Mouse (Mus musculus): Measurements from ENCODE around the gene Kbtbd4. TPM values are rescaled to one million over a fixed set of nuclear protein-coding genes. Genes with fewer than 3 reads are reported as not detected.

Kbtbd4 gene
- polyA plus RNA-seq, 1 experiment from 2014 or later, result 37.5 TPM

DNA sequence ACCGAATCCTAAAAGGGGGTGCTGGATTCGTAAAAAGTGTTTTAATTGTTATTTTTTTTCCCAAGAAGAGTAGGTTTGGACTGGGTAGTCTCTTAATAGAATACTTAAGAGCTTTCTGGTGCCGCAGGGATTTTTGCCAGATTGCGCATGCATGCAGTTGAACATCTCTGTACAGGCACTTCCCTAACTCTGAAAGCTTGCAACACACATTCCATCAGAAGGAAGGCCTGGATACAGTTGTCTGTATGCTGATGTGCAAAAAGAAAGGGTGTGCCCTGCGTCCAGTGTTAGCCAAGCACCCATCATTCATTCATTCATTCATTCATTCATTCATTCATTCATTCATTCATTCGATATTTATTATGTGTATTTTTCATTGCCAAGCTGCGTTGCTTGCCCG is 35.2 kb downstream of the Kbtbd4 start:
- H3K4me2 ChIP-seq (replicated peaks; ENCODE audit: low read depth, low read length), result peak overlapping the region; percentile 61
- peak overlapping the region; percentile 95; the same call in 1 of the 2 replicates for H3K27ac ChIP-seq (ENCODE audit: low read depth, low read length)
- 48% methylated on average over 8 of the region's 8 CpGs for WGBS
- no peaks in the 10 kb centered on the region for H3K9me3 ChIP-seq (ENCODE audit: control insufficient read depth, low read length)
- peaks cover 15% of the 10 kb centered on the region for H3K4me1 ChIP-seq (ENCODE audit: control insufficient read depth, insufficient read depth, low read length)
- H3K27me3 ChIP-seq (ENCODE audit: control insufficient read depth, insufficient read depth, low read length), result no peaks in the 10 kb centered on the region
- H3K4me3 ChIP-seq (ENCODE audit: low read length), result peak overlapping the region; percentile 92
- peak; percentile 56 for ATAC-seq (ENCODE audit: low FRiP score, low TSS enrichment)
- H3K9ac ChIP-seq (ENCODE audit: low read depth, low read length), result peak overlapping the region; percentile 93
- no peaks in the 10 kb centered on the region for H3K36me3 ChIP-seq (ENCODE audit: control insufficient read depth, insufficient read depth, low read length)

DNA sequence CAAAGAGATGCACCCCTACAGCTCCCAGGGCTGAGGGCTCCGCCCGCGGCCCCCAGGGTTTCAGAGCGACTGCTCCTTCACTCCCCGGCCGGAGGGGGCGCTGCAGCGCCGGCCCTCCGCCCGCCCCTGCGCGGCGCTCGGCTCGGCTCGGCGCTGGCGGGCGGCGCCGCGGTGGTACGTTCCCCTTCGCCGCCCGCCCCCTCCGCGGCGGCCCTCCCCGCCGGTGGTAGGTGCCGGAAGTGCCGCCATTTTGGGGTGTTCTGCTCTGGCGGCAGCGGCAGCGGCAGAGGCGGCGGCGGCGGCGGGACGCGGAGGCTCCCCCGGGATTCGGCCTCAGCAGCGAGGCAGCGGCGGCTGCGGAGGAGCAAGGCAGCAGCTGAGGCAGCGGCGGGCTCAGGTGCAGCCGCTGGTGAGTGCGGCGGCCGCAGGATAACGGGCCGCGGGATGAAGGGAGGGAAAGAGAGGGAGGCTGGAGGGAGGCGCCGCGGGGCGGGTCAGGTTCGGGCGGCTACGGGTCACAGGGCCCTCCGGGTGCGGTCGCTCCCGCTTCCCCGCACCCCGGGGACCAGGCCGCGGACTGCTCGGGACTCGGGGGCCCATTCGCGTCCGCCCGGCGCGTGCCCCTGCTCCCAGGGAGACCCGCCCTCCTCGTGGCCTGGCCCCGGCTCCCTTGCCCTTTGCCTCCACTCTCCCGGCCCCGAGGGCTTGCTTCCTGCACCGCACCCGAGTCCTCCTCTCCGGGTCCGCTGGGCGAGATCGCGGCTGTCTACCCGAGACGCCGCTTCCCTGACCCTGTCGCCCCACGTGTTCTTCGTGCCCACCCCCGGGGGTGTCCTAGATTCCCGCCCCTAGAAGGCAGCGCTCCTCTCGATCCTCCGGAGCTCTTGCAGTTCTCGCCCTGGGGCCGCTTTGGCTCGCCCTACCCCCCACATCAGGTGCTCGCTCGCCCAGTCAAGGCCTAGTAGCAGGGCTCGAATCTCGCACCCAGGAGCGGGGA is 36.0 kb downstream of the Kbtbd4 start, which contains the start of gene Celf1:
Celf1 (plus strand) TSS at position 150 of the 997 bp plus-strand sequence.
- peak within 1 kb of the TSS; percentile 93 for H3K9ac ChIP-seq (ENCODE audit: low read depth, low read length)
- no peaks in the 10 kb centered on the region for H3K27me3 ChIP-seq (ENCODE audit: control insufficient read depth, insufficient read depth, low read length)
- under 1% methylated on average over 81 of the region's 113 CpGs for WGBS
- H3K4me1 ChIP-seq (ENCODE audit: control insufficient read depth, insufficient read depth, low read length), result peaks cover 15% of the 10 kb centered on the region
- H3K4me3 ChIP-seq (ENCODE audit: low read length), result peak within 1 kb of the TSS; percentile 92
- peak within 1 kb of the TSS; percentile 61 for H3K4me2 ChIP-seq (replicated peaks; ENCODE audit: low read depth, low read length)
- H3K36me3 ChIP-seq (ENCODE audit: control insufficient read depth, insufficient read depth, low read length), result no peaks in the 10 kb centered on the region
- ATAC-seq (ENCODE audit: low FRiP score, low TSS enrichment), result peak; percentile 97
- peak within 1 kb of the TSS; percentile 95 for H3K27ac ChIP-seq (ENCODE audit: low read depth, low read length)
- H3K9me3 ChIP-seq (ENCODE audit: control insufficient read depth, low read length), result no peaks in the 10 kb centered on the region

DNA sequence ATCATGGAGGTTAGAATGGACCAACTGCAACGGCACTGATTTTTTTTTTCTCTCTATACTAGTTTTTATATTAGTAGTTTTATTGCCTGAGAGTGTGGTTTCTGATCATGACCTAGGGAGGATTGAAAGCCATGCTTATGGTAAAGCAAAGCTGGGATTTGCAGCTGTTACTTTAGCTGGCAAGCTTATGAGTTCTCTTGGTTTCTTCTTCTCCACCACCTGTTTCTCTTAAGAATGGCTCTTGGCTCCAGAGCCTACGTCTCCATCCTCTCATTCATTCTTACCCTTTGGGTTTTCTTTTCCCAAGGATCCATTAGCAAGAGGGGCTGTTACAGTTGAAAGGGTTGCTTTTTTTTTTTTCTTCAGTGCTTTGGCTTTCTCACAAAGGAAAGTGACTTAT is 37.2 kb downstream of the Kbtbd4 start:
- H3K27me3 ChIP-seq (ENCODE audit: control insufficient read depth, insufficient read depth, low read length), result no peaks in the 10 kb centered on the region
- peak overlapping the region; percentile 61 for H3K4me2 ChIP-seq (replicated peaks; ENCODE audit: low read depth, low read length)
- H3K36me3 ChIP-seq (ENCODE audit: control insufficient read depth, insufficient read depth, low read length), result no peaks in the 10 kb centered on the region
- H3K4me3 ChIP-seq (ENCODE audit: low read length), result peak overlapping the region; percentile 92
- peaks cover 15% of the 10 kb centered on the region for H3K4me1 ChIP-seq (ENCODE audit: control insufficient read depth, insufficient read depth, low read length)
- WGBS, result 45% methylated on average over 2 of the region's 2 CpGs
- no peak overlapping the region for H3K27ac ChIP-seq (ENCODE audit: low read depth, low read length)
- H3K9ac ChIP-seq (ENCODE audit: low read depth, low read length), result peak overlapping the region; percentile 93
- no peak for ATAC-seq (ENCODE audit: low FRiP score, low TSS enrichment)
- no peaks in the 10 kb centered on the region for H3K9me3 ChIP-seq (ENCODE audit: control insufficient read depth, low read length)

DNA sequence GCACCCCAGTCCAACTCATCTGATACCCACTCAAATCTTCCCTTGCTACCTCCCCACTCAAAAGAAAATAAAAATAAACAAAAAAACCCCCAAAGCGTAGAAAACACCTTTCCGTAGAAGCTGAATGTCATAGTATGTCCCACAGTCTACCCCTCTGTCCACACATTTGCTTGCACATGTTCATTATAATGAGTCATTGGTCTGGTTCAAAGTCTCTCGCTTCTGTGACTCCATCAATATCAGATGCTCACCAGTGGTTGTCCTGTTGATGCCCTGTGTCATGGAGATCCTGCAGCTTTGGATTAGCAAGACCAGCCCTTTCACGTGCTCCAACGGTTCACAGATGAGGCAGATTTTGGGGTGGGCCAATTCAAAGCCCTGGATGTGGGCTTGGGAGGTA is 45.6 kb downstream of the Kbtbd4 start:
- 83% methylated on average over 5 of the region's 5 CpGs for WGBS
- peaks cover 6% of the 10 kb centered on the region; the same call in 1 of the 2 replicates for H3K36me3 ChIP-seq (ENCODE audit: control insufficient read depth, insufficient read depth, low read length)
- 0 out of 2 replicates have a peak, but pooled peaks cover 7% of the 10 kb centered on the region for H3K4me1 ChIP-seq (ENCODE audit: control insufficient read depth, insufficient read depth, low read length)
- H3K9me3 ChIP-seq (ENCODE audit: control insufficient read depth, low read length), result no peaks in the 10 kb centered on the region
- H3K27me3 ChIP-seq (ENCODE audit: control insufficient read depth, insufficient read depth, low read length), result no peaks in the 10 kb centered on the region
- H3K27ac ChIP-seq (ENCODE audit: low read depth, low read length), result no peak overlapping the region
- no peak overlapping the region for H3K4me3 ChIP-seq (ENCODE audit: low read length)
- ATAC-seq (ENCODE audit: low FRiP score, low TSS enrichment), result peak; percentile 35; the same call in 1 of the 2 replicates
- H3K4me2 ChIP-seq (replicated peaks; ENCODE audit: low read depth, low read length), result no peak overlapping the region
- no peak overlapping the region for H3K9ac ChIP-seq (ENCODE audit: low read depth, low read length)

DNA sequence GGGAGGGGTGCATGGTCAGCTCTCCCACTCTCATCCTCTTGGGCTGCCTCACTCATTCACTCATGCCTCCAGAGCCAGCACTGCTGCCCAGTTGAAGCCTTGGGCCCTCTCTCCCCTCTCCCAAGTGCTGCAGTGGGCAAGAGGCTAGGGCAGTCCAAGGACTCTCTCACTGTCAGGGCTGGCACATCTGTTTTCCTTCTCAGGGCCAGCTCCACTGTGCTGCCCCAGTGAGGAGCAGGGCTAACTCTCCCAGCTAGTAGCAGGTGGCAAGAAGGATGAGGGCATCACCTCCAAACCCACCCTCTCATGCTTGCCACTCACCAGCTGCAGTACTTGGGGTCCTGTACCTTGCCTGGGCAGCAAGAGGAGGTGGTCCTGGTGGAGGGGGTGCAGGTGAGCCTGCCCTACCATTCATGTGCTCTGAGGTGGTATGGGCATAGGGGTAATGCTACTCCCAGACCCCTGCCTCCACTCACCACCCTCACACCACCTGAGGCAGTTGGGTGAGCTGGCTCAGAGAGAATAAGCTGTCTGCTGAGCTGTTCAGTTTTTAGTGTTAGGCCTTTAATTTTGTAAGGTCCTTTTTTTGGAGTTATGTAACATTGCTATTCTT is 46.1 kb downstream of the Kbtbd4 start:
- Histone ChIP-seq H3K27me3 (ENCODE audit: control insufficient read depth, insufficient read depth, low read length) (no peaks in the 10 kb centered on the region), H3K9ac (ENCODE audit: low read depth, low read length) (no peak overlapping the region), H3K36me3 (ENCODE audit: control insufficient read depth, insufficient read depth, low read length) (peaks cover 6% of the 10 kb centered on the region; the same call in 1 of the 2 replicates), H3K27ac (ENCODE audit: low read depth, low read length) (no peak overlapping the region), H3K4me2 (replicated peaks; ENCODE audit: low read depth, low read length) (no peak overlapping the region), H3K9me3 (ENCODE audit: control insufficient read depth, low read length) (no peaks in the 10 kb centered on the region), H3K4me3 (ENCODE audit: low read length) (no peak overlapping the region), H3K4me1 (ENCODE audit: control insufficient read depth, insufficient read depth, low read length) (0 out of 2 replicates have a peak, but pooled peaks cover 7% of the 10 kb centered on the region)
- peak; percentile 52; the same call in 1 of the 2 replicates for ATAC-seq (ENCODE audit: low FRiP score, low TSS enrichment)

DNA sequence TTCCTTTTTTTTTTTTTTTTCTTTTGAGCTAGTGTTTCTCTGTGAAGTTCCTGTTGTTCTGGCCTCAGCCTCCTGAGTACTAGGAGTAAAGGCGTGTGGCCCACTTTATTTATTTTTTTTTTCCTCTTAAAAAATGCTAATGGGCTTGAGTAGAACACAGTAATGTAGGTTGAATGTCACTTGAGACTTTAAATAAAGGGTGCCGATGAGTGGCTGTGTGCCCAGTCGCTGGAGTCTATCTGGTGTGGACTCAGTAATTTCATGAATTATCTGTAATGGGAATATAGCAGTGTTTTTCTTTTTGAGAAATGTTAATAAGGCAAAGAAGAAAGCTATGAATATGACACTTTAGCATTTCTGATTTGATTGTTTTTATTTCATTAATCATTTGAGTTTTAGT is 48.9 kb downstream of the Kbtbd4 start:
- Histone ChIP-seq H3K4me3 (ENCODE audit: low read length) (no peak overlapping the region), H3K4me1 (ENCODE audit: control insufficient read depth, insufficient read depth, low read length) (0 out of 2 replicates have a peak, but pooled peaks cover 7% of the 10 kb centered on the region), H3K27ac (ENCODE audit: low read depth, low read length) (no peak overlapping the region), H3K9me3 (ENCODE audit: control insufficient read depth, low read length) (no peaks in the 10 kb centered on the region), H3K36me3 (ENCODE audit: control insufficient read depth, insufficient read depth, low read length) (peaks cover 4% of the 10 kb centered on the region; the same call in 1 of the 2 replicates), H3K9ac (ENCODE audit: low read depth, low read length) (no peak overlapping the region), H3K27me3 (ENCODE audit: control insufficient read depth, insufficient read depth, low read length) (no peaks in the 10 kb centered on the region), H3K4me2 (replicated peaks; ENCODE audit: low read depth, low read length) (no peak overlapping the region)
- 18% methylated on average over 3 of the region's 3 CpGs for WGBS
- no peak for ATAC-seq (ENCODE audit: low FRiP score, low TSS enrichment)

DNA sequence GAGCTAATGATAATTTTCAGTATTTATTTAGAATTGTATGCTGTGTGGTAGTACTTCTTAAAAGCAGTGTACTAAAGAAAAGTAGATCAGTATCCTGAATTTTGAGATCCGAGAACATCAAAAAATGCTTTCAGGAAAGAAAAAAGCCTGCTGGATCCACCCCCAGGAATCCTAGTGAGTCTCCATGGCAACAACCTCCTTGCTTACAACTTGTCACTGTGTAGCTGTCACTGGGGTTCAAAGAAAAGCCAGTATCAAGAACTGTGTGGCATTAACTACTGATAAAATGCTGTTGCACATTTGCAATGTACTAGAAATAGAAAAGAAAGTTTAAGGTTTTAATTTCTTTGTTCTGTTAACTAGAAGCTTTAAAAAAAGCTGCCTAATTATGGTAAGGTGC is 51.5 kb downstream of the Kbtbd4 start:
- ATAC-seq (ENCODE audit: low FRiP score, low TSS enrichment), result no peak
- no peak overlapping the region for H3K4me2 ChIP-seq (replicated peaks; ENCODE audit: low read depth, low read length)
- no peaks in the 10 kb centered on the region for H3K9me3 ChIP-seq (ENCODE audit: control insufficient read depth, low read length)

DNA sequence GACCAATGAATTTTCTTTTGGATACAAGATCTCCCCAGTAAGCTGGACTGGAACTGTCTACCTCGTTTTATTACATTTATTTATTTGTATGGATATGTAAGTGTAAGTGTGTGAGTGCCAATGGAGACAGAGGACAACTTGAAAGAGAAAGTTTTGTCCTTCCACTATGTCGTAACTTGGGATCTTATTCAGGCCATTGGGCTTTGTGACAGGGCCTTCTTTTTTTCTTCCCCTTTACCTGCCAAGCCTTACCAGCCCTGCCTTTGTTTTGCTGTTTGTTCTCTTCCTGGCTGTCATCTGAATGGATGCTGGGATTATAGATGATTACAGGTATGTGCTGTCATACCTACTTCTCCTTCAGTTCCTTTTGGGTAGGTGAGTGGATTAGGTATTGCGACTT is 54.3 kb downstream of the Kbtbd4 start:
- no peaks in the 10 kb centered on the region for H3K27me3 ChIP-seq (ENCODE audit: control insufficient read depth, insufficient read depth, low read length)
- no peak overlapping the region for H3K27ac ChIP-seq (ENCODE audit: low read depth, low read length)
- H3K4me3 ChIP-seq (ENCODE audit: low read length), result no peak overlapping the region
- 89% methylated on average over 3 of the region's 3 CpGs for WGBS
- H3K9me3 ChIP-seq (ENCODE audit: control insufficient read depth, low read length), result no peaks in the 10 kb centered on the region
- H3K36me3 ChIP-seq (ENCODE audit: control insufficient read depth, insufficient read depth, low read length), result no peaks in the 10 kb centered on the region
- H3K9ac ChIP-seq (ENCODE audit: low read depth, low read length), result no peak overlapping the region
- no peak for ATAC-seq (ENCODE audit: low FRiP score, low TSS enrichment)
- no peaks in the 10 kb centered on the region for H3K4me1 ChIP-seq (ENCODE audit: control insufficient read depth, insufficient read depth, low read length)
- no peak overlapping the region for H3K4me2 ChIP-seq (replicated peaks; ENCODE audit: low read depth, low read length)

More for the DNA sequence above, 51.5 kb downstream of the Kbtbd4 start:
- Histone ChIP-seq H3K27ac (ENCODE audit: low read depth, low read length) (no peak overlapping the region), H3K4me1 (ENCODE audit: control insufficient read depth, insufficient read depth, low read length) (0 out of 2 replicates have a peak, but pooled peaks cover 2% of the 10 kb centered on the region), H3K36me3 (ENCODE audit: control insufficient read depth, insufficient read depth, low read length) (no peaks in the 10 kb centered on the region), H3K27me3 (ENCODE audit: control insufficient read depth, insufficient read depth, low read length) (no peaks in the 10 kb centered on the region), H3K9ac (ENCODE audit: low read depth, low read length) (no peak overlapping the region), H3K4me3 (ENCODE audit: low read length) (no peak overlapping the region)
- 61% methylated on average over 1 of the region's 1 CpGs for WGBS
